Mouse (Mus musculus): ENCODE data around the gene Commd8. TPM values are rescaled to one million over a fixed set of nuclear protein-coding genes. Genes with fewer than 3 reads are reported as not detected.

Gene Commd8
- polyA plus RNA-seq, 1 experiment from 2014 or later, result 55.4 TPM

GRCm38 (mm10) chr5:72133906-72134305 is 34.1 kb downstream of the Commd8 start:
- Histone ChIP-seq H3K36me3 (replicated peaks) (no peaks in the 10 kb centered on the region), H3K4me3 (replicated peaks) (no peak overlapping the region), H3K9ac (no peak overlapping the region), H3K27ac (replicated peaks) (no peak overlapping the region), H3K4me1 (replicated peaks) (no peaks in the 10 kb centered on the region), H3K9me3 (replicated peaks) (no peaks in the 10 kb centered on the region), H3K4me2 (no peak overlapping the region), H3K27me3 (no peaks in the 10 kb centered on the region)
- 38% methylated on average over 2 of the region's 2 CpGs for WGBS (ENCODE audit: insufficient replicate concordance)
- no peak for ATAC-seq (ENCODE audit: insufficient read depth)

- no peak overlapping the region for H3K27ac ChIP-seq (replicated peaks)
- H3K36me3 ChIP-seq (replicated peaks), result no peaks in the 10 kb centered on the region
- no peak overlapping the region for H3K9ac ChIP-seq
- no peaks in the 10 kb centered on the region for H3K9me3 ChIP-seq (replicated peaks)
- no peaks in the 10 kb centered on the region for H3K27me3 ChIP-seq
- 71% methylated on average over 4 of the region's 4 CpGs for WGBS (ENCODE audit: insufficient replicate concordance)
- ATAC-seq (ENCODE audit: insufficient read depth), result no peak
- H3K4me3 ChIP-seq (replicated peaks), result no peak overlapping the region
- no peak overlapping the region for H3K4me2 ChIP-seq
- no peaks in the 10 kb centered on the region for H3K4me1 ChIP-seq (replicated peaks)
Measured at GRCm38 (mm10) chr5:72126681-72127080, 41.3 kb downstream of the Commd8 start.

- no peak overlapping the region for H3K4me3 ChIP-seq (replicated peaks)
- H3K9ac ChIP-seq, result no peak overlapping the region
- no peaks in the 10 kb centered on the region for H3K27me3 ChIP-seq
- no peak for ATAC-seq (ENCODE audit: insufficient read depth)
- no peaks in the 10 kb centered on the region for H3K4me1 ChIP-seq (replicated peaks)
- no peak overlapping the region for H3K27ac ChIP-seq (replicated peaks)
- 48% methylated on average over 6 of the region's 6 CpGs for WGBS (ENCODE audit: insufficient replicate concordance)
- no peaks in the 10 kb centered on the region for H3K9me3 ChIP-seq (replicated peaks)
- no peak overlapping the region for H3K4me2 ChIP-seq
- no peaks in the 10 kb centered on the region for H3K36me3 ChIP-seq (replicated peaks)
Measured at GRCm38 (mm10) chr5:72122414-72123037, 45.5 kb downstream of the Commd8 start.
